Mouse (Mus musculus): Measurements from ENCODE around the gene Adprm. TPM values are rescaled to one million over a fixed set of nuclear protein-coding genes. Genes with fewer than 3 reads are reported as not detected.

The Adprm gene
- total RNA-seq, 1 experiment = 27.3 TPM

- no peak for TF ChIP-seq HCFC1 (IDR thresholded peaks at IDR 0.05; ENCODE audit: borderline replicate concordance, insufficient read depth, low read length)
- no peak for TF ChIP-seq ZNF384 (IDR thresholded peaks at IDR 0.05; ENCODE audit: low read depth, low read length)
- TF ChIP-seq MAFK (IDR thresholded peaks at IDR 0.05; ENCODE audit: insufficient read depth, low read depth, low read length) = no peak
- TF ChIP-seq ZC3H11A (IDR thresholded peaks at IDR 0.05; ENCODE audit: borderline replicate concordance, low read depth, low read length) = no peak
- TF ChIP-seq CHD2 (IDR thresholded peaks at IDR 0.05; ENCODE audit: low read depth, low read length) = no peak
- in situ Hi-C loops (cut with MboI; ENCODE audit: low sequenced_read_pairs in 2 of 2, unreplicated experiment in 2 of 2) = loop anchor here in 1 of 2 experiments (5.0 to 10.0 kb wide), 2 partner anchors 57 to 179 kb away; partner anchors contain the start of gene Tmem220
Observed at GRCm38 (mm10) chr11:67083712-67084340, 31.4 kb upstream of the Adprm start.

DNA sequence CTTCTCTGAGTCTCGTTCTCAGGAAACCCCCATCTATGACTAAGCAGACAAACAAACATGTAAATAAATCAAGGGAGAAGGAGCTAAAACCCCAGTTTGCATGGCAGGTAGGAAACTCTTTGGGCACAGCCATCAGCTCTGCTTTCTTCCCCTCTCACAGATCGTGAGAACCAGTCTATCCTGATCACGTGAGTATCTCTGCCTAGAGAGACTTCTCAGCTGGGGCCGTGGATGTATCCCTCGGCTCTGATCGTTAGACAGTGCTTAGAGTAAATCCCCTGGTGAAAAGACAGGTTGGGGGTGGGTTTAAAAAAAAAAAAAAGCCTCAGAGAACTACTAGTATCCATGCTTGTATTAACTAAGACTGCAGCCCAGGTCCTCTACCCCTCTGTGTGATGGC, 30.8 kb upstream of the Adprm start:
- H3K4me3 ChIP-seq (ENCODE audit: insufficient read depth in 1 of 2, low read depth in 1 of 2, low read length in 2 of 2, poor library complexity in 1 of 2, severe bottlenecking in 1 of 2) = no peak overlapping the region
- no peak for DNase-seq (ENCODE audit: low read depth, low spot score)
- no peak overlapping the region for H3K27ac ChIP-seq (ENCODE audit: insufficient read depth, low read depth, low read length, poor library complexity, severe bottlenecking)
- H3K9me3 ChIP-seq (ENCODE audit: control insufficient read depth, insufficient read depth, low read depth, low read length) = no peaks in the 10 kb centered on the region
- in situ Hi-C loops (cut with MboI; ENCODE audit: low sequenced_read_pairs in 2 of 2, unreplicated experiment in 2 of 2) = loop anchor here in 1 of 2 experiments (5.0 to 10.0 kb wide), 2 partner anchors 56 to 178 kb away; partner anchors contain the start of gene Tmem220
- no peak overlapping the region for H3K9ac ChIP-seq (ENCODE audit: insufficient read depth, low read depth, low read length, poor library complexity, severe bottlenecking)
- H3K36me3 ChIP-seq (ENCODE audit: control insufficient read depth, insufficient read depth, low read length, poor library complexity, severe bottlenecking) = no peaks in the 10 kb centered on the region
- peaks cover 0 to 9% of the 10 kb centered on the region in 2 experiments; a peak in 1 of 4 replicates for H3K4me1 ChIP-seq (ENCODE audit: control insufficient read depth in 2 of 2, insufficient read depth in 2 of 2, low read length in 2 of 2, poor library complexity in 1 of 2)
- TF ChIP-seq ZNF384 (IDR thresholded peaks at IDR 0.05; ENCODE audit: low read depth, low read length) (no peak), MAFK (IDR thresholded peaks at IDR 0.05; ENCODE audit: insufficient read depth, low read depth, low read length) (no peak), HCFC1 (IDR thresholded peaks at IDR 0.05; ENCODE audit: borderline replicate concordance, insufficient read depth, low read length) (no peak), CHD2 (IDR thresholded peaks at IDR 0.05; ENCODE audit: low read depth, low read length) (no peak), ZC3H11A (IDR thresholded peaks at IDR 0.05; ENCODE audit: borderline replicate concordance, low read depth, low read length) (no peak)

More at GRCm38 (mm10) chr11:67083712-67084340, 31.4 kb upstream of the Adprm start:
- no peak for DNase-seq (ENCODE audit: low read depth, low spot score)
- Histone ChIP-seq H3K4me3 (ENCODE audit: insufficient read depth in 1 of 2, low read depth in 1 of 2, low read length in 2 of 2, poor library complexity in 1 of 2, severe bottlenecking in 1 of 2) (peak overlapping the region in 1 of 2 experiments; percentile 40; a peak in 2 of 4 replicates), H3K27ac (ENCODE audit: insufficient read depth, low read depth, low read length, poor library complexity, severe bottlenecking) (no peak overlapping the region), H3K9ac (ENCODE audit: insufficient read depth, low read depth, low read length, poor library complexity, severe bottlenecking) (peak overlapping the region; percentile 34; the same call in 1 of the 2 replicates), H3K36me3 (ENCODE audit: control insufficient read depth, insufficient read depth, low read length, poor library complexity, severe bottlenecking) (no peaks in the 10 kb centered on the region), H3K4me1 (ENCODE audit: control insufficient read depth in 2 of 2, insufficient read depth in 2 of 2, low read length in 2 of 2, poor library complexity in 1 of 2) (peaks cover 0 to 9% of the 10 kb centered on the region in 2 experiments; a peak in 1 of 4 replicates), H3K9me3 (ENCODE audit: control insufficient read depth, insufficient read depth, low read depth, low read length) (no peaks in the 10 kb centered on the region)

DNA sequence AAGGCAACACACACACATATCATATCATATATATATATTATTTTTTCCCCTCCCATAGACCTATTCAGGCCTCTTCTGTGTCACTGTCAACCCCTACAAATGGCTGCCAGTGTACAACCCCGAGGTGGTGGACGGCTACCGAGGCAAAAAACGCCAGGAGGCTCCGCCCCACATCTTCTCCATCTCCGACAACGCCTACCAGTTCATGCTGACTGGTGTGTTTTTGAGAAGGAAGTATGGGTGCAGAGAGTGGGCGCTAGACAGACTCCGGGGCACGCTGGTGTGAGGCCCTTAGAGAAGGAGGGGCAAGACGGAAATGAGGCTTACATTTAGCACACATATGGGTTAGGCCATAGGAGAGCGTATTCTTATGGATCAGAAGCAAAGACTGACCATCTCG, 30.4 kb upstream of the Adprm start:
- Histone ChIP-seq H3K4me1 (ENCODE audit: control insufficient read depth in 2 of 2, insufficient read depth in 2 of 2, low read length in 2 of 2, poor library complexity in 1 of 2) (peaks cover 0 to 9% of the 10 kb centered on the region in 2 experiments; a peak in 1 of 4 replicates), H3K4me3 (ENCODE audit: insufficient read depth in 1 of 2, low read depth in 1 of 2, low read length in 2 of 2, poor library complexity in 1 of 2, severe bottlenecking in 1 of 2) (no peak overlapping the region), H3K36me3 (ENCODE audit: control insufficient read depth, insufficient read depth, low read length, poor library complexity, severe bottlenecking) (no peaks in the 10 kb centered on the region), H3K9ac (ENCODE audit: insufficient read depth, low read depth, low read length, poor library complexity, severe bottlenecking) (no peak overlapping the region), H3K27ac (ENCODE audit: insufficient read depth, low read depth, low read length, poor library complexity, severe bottlenecking) (no peak overlapping the region), H3K9me3 (ENCODE audit: control insufficient read depth, insufficient read depth, low read depth, low read length) (no peaks in the 10 kb centered on the region)
- in situ Hi-C loops (cut with MboI; ENCODE audit: low sequenced_read_pairs in 2 of 2, unreplicated experiment in 2 of 2) = loop anchor here in 1 of 2 experiments (5.0 to 10.0 kb wide), 2 partner anchors 55 to 178 kb away; partner anchors contain the start of gene Tmem220
- DNase-seq (ENCODE audit: low read depth, low spot score) = no peak
- TF ChIP-seq HCFC1 (IDR thresholded peaks at IDR 0.05; ENCODE audit: borderline replicate concordance, insufficient read depth, low read length) (no peak), CHD2 (IDR thresholded peaks at IDR 0.05; ENCODE audit: low read depth, low read length) (no peak), MAFK (IDR thresholded peaks at IDR 0.05; ENCODE audit: insufficient read depth, low read depth, low read length) (no peak), ZC3H11A (IDR thresholded peaks at IDR 0.05; ENCODE audit: borderline replicate concordance, low read depth, low read length) (no peak), ZNF384 (IDR thresholded peaks at IDR 0.05; ENCODE audit: low read depth, low read length) (no peak)

DNA sequence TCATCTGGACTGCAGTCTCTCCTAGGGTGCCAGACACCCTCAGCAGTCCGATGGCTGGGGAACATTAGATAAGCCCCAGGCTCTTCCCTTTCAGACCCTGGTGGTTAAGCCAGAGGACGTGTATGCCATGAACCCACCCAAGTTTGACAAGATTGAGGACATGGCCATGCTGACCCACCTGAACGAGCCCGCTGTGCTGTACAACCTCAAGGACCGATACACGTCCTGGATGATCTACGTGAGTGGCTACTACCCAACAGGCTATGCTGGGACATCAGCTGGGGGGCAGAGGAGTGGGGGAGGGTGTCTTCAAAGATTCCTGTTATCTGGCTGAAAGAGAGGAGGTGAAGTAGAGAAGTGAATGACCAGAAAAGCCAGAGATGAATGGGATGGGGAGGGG, 29.8 kb upstream of the Adprm start:
- TF ChIP-seq CHD2 (IDR thresholded peaks at IDR 0.05; ENCODE audit: low read depth, low read length) (no peak), ZNF384 (IDR thresholded peaks at IDR 0.05; ENCODE audit: low read depth, low read length) (no peak), HCFC1 (IDR thresholded peaks at IDR 0.05; ENCODE audit: borderline replicate concordance, insufficient read depth, low read length) (no peak), ZC3H11A (IDR thresholded peaks at IDR 0.05; ENCODE audit: borderline replicate concordance, low read depth, low read length) (no peak), MAFK (IDR thresholded peaks at IDR 0.05; ENCODE audit: insufficient read depth, low read depth, low read length) (no peak)
- no peak overlapping the region for H3K4me3 ChIP-seq (ENCODE audit: insufficient read depth in 1 of 2, low read depth in 1 of 2, low read length in 2 of 2, poor library complexity in 1 of 2, severe bottlenecking in 1 of 2)
- no peak overlapping the region for H3K27ac ChIP-seq (ENCODE audit: insufficient read depth, low read depth, low read length, poor library complexity, severe bottlenecking)
- peaks cover 0 to 9% of the 10 kb centered on the region in 2 experiments; a peak in 1 of 4 replicates for H3K4me1 ChIP-seq (ENCODE audit: control insufficient read depth in 2 of 2, insufficient read depth in 2 of 2, low read length in 2 of 2, poor library complexity in 1 of 2)
- DNase-seq (ENCODE audit: low read depth, low spot score) = no peak
- H3K9me3 ChIP-seq (ENCODE audit: control insufficient read depth, insufficient read depth, low read depth, low read length) = no peaks in the 10 kb centered on the region
- in situ Hi-C loops (cut with MboI; ENCODE audit: low sequenced_read_pairs in 2 of 2, unreplicated experiment in 2 of 2) = loop anchor here in 1 of 2 experiments (5.0 to 10.0 kb wide), 2 partner anchors 55 to 177 kb away; partner anchors contain the start of gene Tmem220
- no peaks in the 10 kb centered on the region for H3K36me3 ChIP-seq (ENCODE audit: control insufficient read depth, insufficient read depth, low read length, poor library complexity, severe bottlenecking)
- no peak overlapping the region for H3K9ac ChIP-seq (ENCODE audit: insufficient read depth, low read depth, low read length, poor library complexity, severe bottlenecking)
